Mouse (Mus musculus) adrenal gland (tissue): ENCODE measurements around the gene Pln.

ENCODE experiments used
- intact Hi-C: fragments of 180-260 bp; cut with DNase I; formaldehyde crosslinking; loops from one replicate; pipeline ENCODE4 v1.15.1; 2025
- long read RNA-seq, 2 experiments: library from polyadenylated mRNA; unstranded; transcript quantifications; one replicate each; pipeline ENCODE4 v2.0.0; 2020; ENCODE audit warnings: borderline replicate concordance in 1 of 2; ENCODE audit not compliant: insufficient replicate concordance in 1 of 2

Pln gene
- long read RNA-seq, experiment 1: 0 reads
- long read RNA-seq, experiment 2: 0 reads

- intact Hi-C loops: loop anchor here (5.0 to 10.0 kb wide), 2 partner anchors 220 to 583 kb away; no protein-coding TSS in a partner anchor
Observed at GRCm38 (mm10) chr10:53337162-53337923, at the start of gene Pln. Gene Pln (plus strand): TSS chr10:53337667.

GRCm38 (mm10) chr10:53305867-53306266 is 31.6 kb upstream of the Pln start:
- intact Hi-C loops: loop anchor here (10.0 kb wide), 2 partner anchors 191 to 551 kb away; no protein-coding TSS in a partner anchor

GRCm38 (mm10) chr10:53306674-53307073 is 30.8 kb upstream of the Pln start:
- intact Hi-C loops: loop anchor here (10.0 kb wide), 2 partner anchors 192 to 552 kb away; no protein-coding TSS in a partner anchor

GRCm38 (mm10) chr10:53323367-53323766 is 14.1 kb upstream of the Pln start:
- intact Hi-C loops: no loop called here

- intact Hi-C loops: no loop called here
Observed at GRCm38 (mm10) chr10:53324663-53325062, 12.8 kb upstream of the Pln start.

GRCm38 (mm10) chr10:53326367-53326766 is 11.1 kb upstream of the Pln start:
- intact Hi-C loops: no loop called here

- intact Hi-C loops: no loop called here
Observed at GRCm38 (mm10) chr10:53329257-53329656, 8.2 kb upstream of the Pln start.

GRCm38 (mm10) chr10:53332752-53333151 is 4.7 kb upstream of the Pln start:
- intact Hi-C loops: loop anchor here (10.0 kb wide), 1 partner anchor 578 kb away; no protein-coding TSS in a partner anchor

GRCm38 (mm10) chr10:53335266-53335665 is 2.2 kb upstream of the Pln start:
- intact Hi-C loops: loop anchor here (5.0 to 10.0 kb wide), 2 partner anchors 218 to 580 kb away; no protein-coding TSS in a partner anchor

GRCm38 (mm10) chr10:53335974-53336373 is 1.5 kb upstream of the Pln start:
- intact Hi-C loops: loop anchor here (5.0 to 10.0 kb wide), 2 partner anchors 219 to 581 kb away; no protein-coding TSS in a partner anchor

- intact Hi-C loops: loop anchor here (5.0 to 10.0 kb wide), 2 partner anchors 222 to 584 kb away; no protein-coding TSS in a partner anchor
Observed at GRCm38 (mm10) chr10:53339045-53339444, 1.6 kb downstream of the Pln start.

- intact Hi-C loops: no loop called here
Observed at GRCm38 (mm10) chr10:53341288-53341965, 4.0 kb downstream of the Pln start.

GRCm38 (mm10) chr10:53342166-53342728 is 4.8 kb downstream of the Pln start:
- intact Hi-C loops: no loop called here

- intact Hi-C loops: no loop called here
Observed at GRCm38 (mm10) chr10:53343384-53343783, 5.9 kb downstream of the Pln start.

- intact Hi-C loops: no loop called here
Observed at GRCm38 (mm10) chr10:53343865-53344264, 6.4 kb downstream of the Pln start.

GRCm38 (mm10) chr10:53345508-53345907 is 8.0 kb downstream of the Pln start:
- intact Hi-C loops: loop anchor here (5.0 kb wide), 1 partner anchor 117 kb away; no protein-coding TSS in a partner anchor

GRCm38 (mm10) chr10:53346506-53346905 is 9.0 kb downstream of the Pln start:
- intact Hi-C loops: loop anchor here (5.0 kb wide), 1 partner anchor 116 kb away; no protein-coding TSS in a partner anchor

GRCm38 (mm10) chr10:53346916-53347315 is 9.4 kb downstream of the Pln start:
- intact Hi-C loops: loop anchor here (5.0 kb wide), 1 partner anchor 115 kb away; no protein-coding TSS in a partner anchor

GRCm38 (mm10) chr10:53347787-53348755 is 10.6 kb downstream of the Pln start:
- intact Hi-C loops: loop anchor here (1.0 to 5.0 kb wide), 3 partner anchors 114 to 180 kb away; no protein-coding TSS in a partner anchor

- intact Hi-C loops: loop anchor here (2.0 to 5.0 kb wide), 2 partner anchors 113 to 160 kb away; no protein-coding TSS in a partner anchor
Observed at GRCm38 (mm10) chr10:53349254-53349653, 11.8 kb downstream of the Pln start.
